Mouse (Mus musculus): ENCODE measurements around the gene Hps4. TPM values are rescaled to one million over a fixed set of nuclear protein-coding genes. Genes with fewer than 3 reads are reported as not detected.
"Not testable (repeated sequence)": the region's sequence is repeated elsewhere in the genome, so short reads cannot be mapped to it uniquely, and the experiment has no call there.

Hps4 gene
- polyA plus RNA-seq, 1 experiment from 2014 or later: 37.8 TPM

GRCm38 (mm10) chr5:112301694-112302093, 41.2 kb upstream of the Hps4 start:
- Histone ChIP-seq H3K36me3 (no peaks in the 10 kb centered on the region), H3K27ac (replicated peaks) (no peak overlapping the region), H3K4me2 (no peak overlapping the region), H3K4me1 (replicated peaks) (peaks cover 22% of the 10 kb centered on the region), H3K27me3 (no peaks in the 10 kb centered on the region), H3K9me3 (no peaks in the 10 kb centered on the region), H3K9ac (no peak overlapping the region), H3K4me3 (no peak overlapping the region)
- 80% methylated on average over 4 of the region's 4 CpGs for WGBS
- ATAC-seq (ENCODE audit: low read depth): no peak

- peaks cover 5% of the 10 kb centered on the region for H3K36me3 ChIP-seq
- H3K27me3 ChIP-seq: no peaks in the 10 kb centered on the region
- 83% methylated on average over 5 of the region's 5 CpGs for WGBS
- H3K4me3 ChIP-seq: no peak overlapping the region
- ATAC-seq (ENCODE audit: low read depth): no peak
- peaks cover 16% of the 10 kb centered on the region for H3K4me1 ChIP-seq (replicated peaks)
- H3K4me2 ChIP-seq: no peak overlapping the region
- H3K27ac ChIP-seq (replicated peaks): no peak overlapping the region
- H3K9me3 ChIP-seq: no peaks in the 10 kb centered on the region
- H3K9ac ChIP-seq: no peak overlapping the region
These were observed 40.6 kb upstream of the Hps4 start for GRCm38 (mm10) chr5:112302310-112302709.

- no peak overlapping the region for H3K9ac ChIP-seq
- no peak overlapping the region for H3K4me3 ChIP-seq
- no peak overlapping the region for H3K4me2 ChIP-seq
- 63% methylated on average over 5 of the region's 5 CpGs for WGBS
- H3K9me3 ChIP-seq: no peaks in the 10 kb centered on the region
- peaks cover 39% of the 10 kb centered on the region for H3K36me3 ChIP-seq
- H3K27me3 ChIP-seq: no peaks in the 10 kb centered on the region
- H3K4me1 ChIP-seq (replicated peaks): peaks cover 16% of the 10 kb centered on the region
- ATAC-seq (ENCODE audit: low read depth): no peak
- no peak overlapping the region for H3K27ac ChIP-seq (replicated peaks)
These were observed 37.0 kb upstream of the Hps4 start for GRCm38 (mm10) chr5:112305842-112306241.

GRCm38 (mm10) chr5:112313222-112313885, 29.5 kb upstream of the Hps4 start:
- Histone ChIP-seq H3K36me3 (peaks cover 71% of the 10 kb centered on the region), H3K27ac (replicated peaks) (no peak overlapping the region)
- 54% methylated on average over 11 of the region's 11 CpGs for WGBS

GRCm38 (mm10) chr5:112316468-112316867, 26.4 kb upstream of the Hps4 start:
- Histone ChIP-seq H3K9ac (no peak overlapping the region), H3K4me1 (replicated peaks) (no peaks in the 10 kb centered on the region), H3K27me3 (no peaks in the 10 kb centered on the region), H3K27ac (replicated peaks) (0 out of 2 replicates have a peak overlapping the region, but pooled peaks have one; percentile 5), H3K4me3 (no peak overlapping the region), H3K36me3 (peaks cover 42% of the 10 kb centered on the region), H3K4me2 (no peak overlapping the region), H3K9me3 (no peaks in the 10 kb centered on the region)
- no peak for ATAC-seq (ENCODE audit: low read depth)
- WGBS: 84% methylated on average over 5 of the region's 5 CpGs

More at GRCm38 (mm10) chr5:112313222-112313885, 29.5 kb upstream of the Hps4 start:
- H3K4me1 ChIP-seq (replicated peaks): no peaks in the 10 kb centered on the region
- no peaks in the 10 kb centered on the region for H3K9me3 ChIP-seq
- H3K4me2 ChIP-seq: no peak overlapping the region
- H3K27me3 ChIP-seq: no peaks in the 10 kb centered on the region
- no peak overlapping the region for H3K4me3 ChIP-seq
- no peak for ATAC-seq (ENCODE audit: low read depth)
- H3K9ac ChIP-seq: no peak overlapping the region

- Histone ChIP-seq H3K27ac (replicated peaks) (0 out of 2 replicates have a peak overlapping the region, but pooled peaks have one; percentile 5), H3K27me3 (no peaks in the 10 kb centered on the region), H3K4me3 (no peak overlapping the region), H3K4me1 (replicated peaks) (no peaks in the 10 kb centered on the region), H3K9me3 (no peaks in the 10 kb centered on the region), H3K36me3 (peaks cover 36% of the 10 kb centered on the region), H3K9ac (no peak overlapping the region), H3K4me2 (no peak overlapping the region)
- WGBS: 63% methylated on average over 5 of the region's 5 CpGs
- no peak for ATAC-seq (ENCODE audit: low read depth)
These were observed 25.6 kb upstream of the Hps4 start for GRCm38 (mm10) chr5:112317328-112317727.

- H3K27ac ChIP-seq (replicated peaks); H3K4me1 ChIP-seq (replicated peaks): not testable (repeated sequence)
These were observed 23.5 kb upstream of the Hps4 start for GRCm38 (mm10) chr5:112319343-112319742.

GRCm38 (mm10) chr5:112320379-112320778, 22.5 kb upstream of the Hps4 start:
- ATAC-seq (ENCODE audit: low read depth): no peak
- Histone ChIP-seq H3K9me3 (no peaks in the 10 kb centered on the region), H3K4me3 (no peak overlapping the region), H3K27me3 (no peaks in the 10 kb centered on the region), H3K9ac (no peak overlapping the region), H3K4me2 (no peak overlapping the region), H3K36me3 (peaks cover 8% of the 10 kb centered on the region), H3K4me1 (replicated peaks) (peaks cover 4% of the 10 kb centered on the region; the same call in 1 of the 2 replicates), H3K27ac (replicated peaks) (no peak overlapping the region)
- WGBS: 82% methylated on average over 5 of the region's 5 CpGs

More at GRCm38 (mm10) chr5:112319343-112319742, 23.5 kb upstream of the Hps4 start:
- not testable (repeated sequence) for H3K4me3 ChIP-seq; H3K9ac ChIP-seq; H3K9me3 ChIP-seq; H3K4me2 ChIP-seq; ATAC-seq (ENCODE audit: low read depth); H3K27me3 ChIP-seq
- peaks cover 16% of the 10 kb centered on the region for H3K36me3 ChIP-seq
- 73% methylated on average over 2 of the region's 2 CpGs for WGBS

- Histone ChIP-seq H3K9me3 (no peaks in the 10 kb centered on the region), H3K4me2 (no peak overlapping the region), H3K36me3 (0 out of 2 replicates have a peak, but pooled peaks cover 4% of the 10 kb centered on the region), H3K4me3 (no peak overlapping the region), H3K9ac (no peak overlapping the region), H3K4me1 (replicated peaks) (peaks cover 9% of the 10 kb centered on the region; the same call in 1 of the 2 replicates), H3K27me3 (no peaks in the 10 kb centered on the region), H3K27ac (replicated peaks) (no peak overlapping the region)
- WGBS: 73% methylated on average over 6 of the region's 6 CpGs
- no peak for ATAC-seq (ENCODE audit: low read depth)
These were observed 21.9 kb upstream of the Hps4 start for GRCm38 (mm10) chr5:112320936-112321335.

GRCm38 (mm10) chr5:112321376-112321775, 21.5 kb upstream of the Hps4 start:
- Histone ChIP-seq H3K36me3 (0 out of 2 replicates have a peak, but pooled peaks cover under 1% of the 10 kb centered on the region), H3K27me3 (no peaks in the 10 kb centered on the region), H3K4me2 (no peak overlapping the region), H3K4me3 (no peak overlapping the region), H3K4me1 (replicated peaks) (peaks cover 9% of the 10 kb centered on the region; the same call in 1 of the 2 replicates), H3K9me3 (no peaks in the 10 kb centered on the region), H3K27ac (replicated peaks) (no peak overlapping the region), H3K9ac (no peak overlapping the region)
- no peak for ATAC-seq (ENCODE audit: low read depth)
- 75% methylated on average over 4 of the region's 4 CpGs for WGBS

- Histone ChIP-seq H3K27me3 (no peaks in the 10 kb centered on the region), H3K4me2 (no peak overlapping the region), H3K27ac (replicated peaks) (no peak overlapping the region), H3K9ac (no peak overlapping the region), H3K4me1 (replicated peaks) (peaks cover 25% of the 10 kb centered on the region), H3K9me3 (no peaks in the 10 kb centered on the region), H3K36me3 (peaks cover 5% of the 10 kb centered on the region), H3K4me3 (no peak overlapping the region)
- ATAC-seq (ENCODE audit: low read depth): no peak
- 91% methylated on average over 6 of the region's 6 CpGs for WGBS
These were observed 19.6 kb upstream of the Hps4 start for GRCm38 (mm10) chr5:112323246-112323645.

GRCm38 (mm10) chr5:112324637-112325545, 18.0 kb upstream of the Hps4 start:
- peaks cover 25% of the 10 kb centered on the region for H3K4me1 ChIP-seq (replicated peaks)
- 27% methylated on average over 24 of the region's 24 CpGs for WGBS
- peak overlapping the region; percentile 98 for H3K4me3 ChIP-seq
- H3K9me3 ChIP-seq: no peaks in the 10 kb centered on the region
- no peak overlapping the region for H3K9ac ChIP-seq
- peak overlapping the region; percentile 90; the same call in 1 of the 2 replicates for H3K27ac ChIP-seq (replicated peaks)
- H3K36me3 ChIP-seq: peaks cover 21% of the 10 kb centered on the region
- H3K27me3 ChIP-seq: no peaks in the 10 kb centered on the region
- 0 out of 2 replicates have a peak, but pooled peaks have one; percentile 34 for ATAC-seq (ENCODE audit: low read depth)
- H3K4me2 ChIP-seq: peak overlapping the region; percentile 86

Data from neural tube, embryonic 13.5 days (tissue).